Mouse (Mus musculus) ES-Bruce4 (cell line): Measurements from ENCODE around the gene Apom.

ENCODE experiments used
- CTCF ChIP-seq: IDR thresholded peaks from one replicate; pipeline ENCODE4 v1.8.1; 2011; ENCODE audit warnings: low read depth, low read length
- EP300 ChIP-seq: IDR thresholded peaks from 2 replicates; pipeline ENCODE4 v1.6.1; 2011; ENCODE audit warnings: low read depth, low read length; ENCODE audit not compliant: insufficient read depth
- POLR2A ChIP-seq: IDR thresholded peaks from one replicate; pipeline ENCODE4 v1.8.1; 2011; ENCODE audit warnings: low read length; ENCODE audit not compliant: insufficient read depth

DNA sequence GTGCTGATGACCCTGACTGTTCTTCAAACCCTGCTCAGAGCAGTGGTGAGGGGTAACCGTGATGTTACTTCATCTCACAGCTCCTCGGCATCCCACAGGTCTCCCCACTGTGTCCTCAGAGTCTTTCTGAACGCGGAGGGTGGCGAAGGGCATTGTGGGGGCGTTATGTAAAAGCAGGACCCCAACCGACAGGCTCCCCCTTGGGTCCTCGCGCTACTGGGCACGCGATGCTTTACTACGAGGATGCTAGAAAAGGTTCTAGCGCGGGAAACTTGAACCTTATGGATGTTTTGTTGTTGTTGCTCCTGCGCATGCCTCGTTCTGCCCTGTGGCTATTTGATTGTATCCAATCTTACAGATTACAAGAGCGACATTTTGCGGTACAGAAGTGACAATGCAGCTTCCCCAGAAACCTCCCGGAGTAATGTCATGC, 10.0 kb downstream of the Apom start, which contains the start of gene Csnk2b:
- TF ChIP-seq CTCF (no peak), POLR2A (no peak), EP300 (no peak)
